Mouse (Mus musculus) hematopoietic stem cell, adult 5-6 weeks (primary cell): ENCODE measurements around the gene Josd1. TPM values are rescaled to one million over a fixed set of nuclear protein-coding genes. Genes with fewer than 3 reads are reported as not detected.

Experiments
- ATAC-seq, 2 experiments: fragments of 125-278 bp in 1 of 2; replicated peaks in 1 of 2; 2 replicates each; pipeline ENCODE4 v1.8.0; 2016 to 2017; ENCODE audit warnings: inconsistent platforms in 2 of 2, mild to moderate bottlenecking in 2 of 2, moderate number of reproducible peaks in 2 of 2, low read depth in 1 of 2, moderate TSS enrichment in 1 of 2; ENCODE audit not compliant: low FRiP score in 2 of 2, poor library complexity in 2 of 2, severe bottlenecking in 2 of 2, insufficient read depth in 1 of 2, low TSS enrichment in 1 of 2
- total RNA-seq: library from RNA; stranded (forward); fragments of 172-1452, 232-1000 nt; gene quantifications from 2 replicates; pipeline ENCODE4 v1.2.3, GENCODE M21; 2017

Josd1 gene
- total RNA-seq = 33.6 and 35.1 TPM in 2 replicates

DNA sequence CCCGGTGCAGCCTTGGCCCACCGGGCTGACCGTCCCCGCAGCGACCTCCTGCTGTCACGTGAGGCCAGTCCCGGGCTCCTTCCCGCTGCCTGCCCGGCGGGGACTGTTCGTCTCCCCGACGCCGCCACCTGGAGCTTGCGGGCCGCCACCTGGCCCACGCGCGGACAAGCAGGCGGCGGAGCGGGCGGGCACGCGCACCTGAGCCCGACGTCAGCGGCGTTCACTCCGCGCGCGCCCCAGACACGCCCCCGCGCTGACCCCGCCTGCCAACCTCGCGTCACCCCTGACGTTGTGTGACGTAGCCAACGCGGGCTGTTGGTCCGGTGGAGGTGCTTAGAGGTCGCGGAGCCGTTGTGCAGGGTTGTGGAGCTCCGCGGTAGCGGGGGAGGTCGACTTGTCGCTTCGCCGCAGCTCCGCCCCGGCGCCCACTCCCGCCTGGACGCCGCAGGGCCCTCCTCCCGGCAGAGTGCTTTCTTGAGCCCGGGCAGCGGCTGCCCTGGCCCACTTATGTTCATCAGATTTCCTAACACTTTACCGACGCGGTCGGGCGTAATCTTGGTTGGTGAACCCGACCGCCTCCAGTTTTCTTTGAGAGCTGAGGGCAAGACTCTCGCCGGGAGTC, at the start of gene Josd1:
Gene Josd1 (minus strand): TSS at position 274 of the 622 bp plus-strand sequence.
- ATAC-seq = peak; percentile 55 to 68

DNA sequence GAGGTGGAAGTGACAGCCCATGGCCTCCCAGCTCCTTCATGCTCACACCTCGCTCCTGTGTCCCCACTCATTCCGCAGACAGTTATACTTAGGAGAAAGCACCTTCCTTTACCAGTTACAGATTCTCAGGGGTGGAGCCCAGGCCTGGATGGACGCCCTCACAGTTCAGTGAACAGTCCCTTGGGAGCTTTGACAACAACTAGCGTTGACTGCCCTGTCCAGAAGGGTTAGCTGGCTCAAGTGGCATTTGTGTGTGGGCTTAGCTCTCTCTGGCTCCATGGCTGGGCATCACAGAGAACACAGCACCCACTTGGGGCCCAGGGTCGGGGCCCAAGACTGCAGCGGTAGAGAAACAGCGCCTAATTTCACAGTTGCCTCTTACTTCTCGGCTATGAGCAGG, 46.6 kb upstream of the Josd1 start:
- no peak for ATAC-seq

DNA sequence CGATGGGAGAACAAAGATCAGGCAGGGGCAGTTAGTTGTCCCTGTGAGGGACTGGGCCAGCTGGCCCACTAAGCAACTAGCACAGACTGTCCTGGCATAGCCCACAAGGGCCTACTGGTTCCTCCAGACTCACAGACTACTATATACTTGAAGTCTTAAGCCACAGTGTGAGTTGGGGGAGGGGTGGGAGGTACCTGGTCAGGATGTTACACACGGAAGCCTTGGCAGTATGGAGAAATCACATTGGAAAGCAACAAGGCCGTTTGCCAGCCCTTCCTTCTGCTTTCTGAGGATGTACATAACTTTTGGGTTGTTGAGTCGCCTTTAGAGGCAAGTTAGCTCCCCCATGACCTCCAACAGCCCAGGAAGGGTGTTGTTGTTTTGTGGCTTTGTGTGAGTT, 45.9 kb upstream of the Josd1 start:
- ATAC-seq = peak; percentile 60 to 72; a peak in 2 of 4 replicates

DNA sequence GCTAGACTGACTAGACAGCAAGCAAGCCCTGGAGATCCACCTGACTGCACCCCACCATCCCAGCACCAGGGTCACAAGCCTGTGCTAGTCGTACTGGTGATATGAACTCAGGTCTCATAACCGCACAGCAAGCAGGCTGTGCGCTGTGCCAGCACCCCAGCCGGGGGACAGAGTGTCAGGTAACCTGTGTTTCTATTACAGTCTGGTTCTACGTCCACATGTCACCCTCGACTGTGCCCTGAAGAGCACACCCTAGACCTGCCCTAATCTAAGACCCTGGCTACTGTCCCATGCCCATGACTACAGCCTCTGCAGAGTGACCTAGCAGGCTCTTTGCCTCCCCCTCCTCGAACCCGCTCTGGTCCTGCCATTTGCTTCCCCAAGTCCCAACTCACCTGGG, 45.5 kb upstream of the Josd1 start:
- ATAC-seq = no peak

DNA sequence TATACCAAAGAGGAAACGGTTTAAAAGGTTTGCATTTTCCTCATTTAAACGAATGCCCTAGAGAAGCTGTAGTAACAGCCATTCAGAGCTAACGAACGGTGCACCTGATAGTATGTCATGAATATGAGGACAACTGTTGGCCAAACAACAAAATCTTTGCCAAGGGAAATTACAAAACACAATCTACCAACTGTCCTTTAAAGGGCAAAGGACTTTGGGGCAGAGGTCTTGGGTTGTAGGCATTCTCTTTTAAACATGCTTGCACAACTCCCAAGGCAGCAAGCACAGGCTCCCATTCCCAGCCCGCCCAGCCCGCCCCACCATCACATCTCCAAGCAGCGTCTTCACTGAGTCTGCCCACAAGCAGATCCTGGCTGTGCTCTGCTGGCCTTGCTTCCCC, 43.8 kb upstream of the Josd1 start:
- ATAC-seq = no peak

DNA sequence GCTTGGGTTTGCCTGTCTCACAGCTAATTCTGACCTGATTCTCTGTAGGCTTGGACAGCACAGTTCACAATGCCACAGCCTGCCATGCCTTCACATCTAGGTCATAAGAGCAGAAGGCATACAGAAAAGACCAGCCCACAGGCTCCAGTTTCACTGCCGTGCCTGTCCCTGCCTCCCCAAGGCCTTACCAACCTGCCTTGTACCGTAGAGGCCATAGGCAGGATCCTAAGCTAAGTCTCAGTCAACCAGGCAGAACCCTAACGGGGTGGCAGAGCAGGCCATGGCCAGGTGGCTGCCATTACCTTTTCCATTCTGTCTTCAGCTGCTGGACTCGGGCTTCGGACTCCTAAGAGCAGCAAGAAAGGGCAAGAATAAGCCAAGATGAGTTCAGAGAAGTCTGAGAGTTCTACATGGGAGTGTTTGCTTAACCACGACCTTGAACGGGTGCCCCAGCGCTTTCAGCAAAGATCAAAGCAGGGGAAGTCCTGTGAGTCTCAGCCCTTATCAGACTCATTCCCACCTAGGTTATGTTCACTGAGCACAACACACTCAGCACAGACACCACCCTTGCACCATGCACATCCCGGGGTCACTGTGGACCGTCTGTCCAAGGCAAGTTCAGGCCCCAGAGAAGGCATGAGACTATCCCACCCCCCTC, 41.1 kb upstream of the Josd1 start:
- no peak for ATAC-seq

DNA sequence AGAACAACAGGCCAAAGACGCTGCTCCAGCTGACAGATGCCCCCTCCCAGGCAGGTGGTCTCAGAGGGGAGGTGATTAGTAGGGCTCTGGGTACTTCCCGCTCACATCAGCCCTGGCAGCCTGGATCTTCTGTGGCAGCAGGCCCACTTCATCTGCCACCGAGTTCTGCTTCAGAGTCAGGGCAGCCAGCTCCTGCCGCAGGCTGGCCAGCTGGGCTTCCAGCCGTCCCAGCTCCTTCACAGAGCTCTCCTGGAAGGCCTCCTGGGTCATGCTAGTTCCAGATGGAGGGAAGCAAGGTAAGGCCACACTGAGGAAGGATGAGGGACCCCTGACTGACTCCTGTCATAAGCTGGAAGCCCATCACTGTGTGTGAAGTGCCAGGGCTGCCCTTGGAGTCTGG, 40.6 kb upstream of the Josd1 start:
- ATAC-seq = no peak

DNA sequence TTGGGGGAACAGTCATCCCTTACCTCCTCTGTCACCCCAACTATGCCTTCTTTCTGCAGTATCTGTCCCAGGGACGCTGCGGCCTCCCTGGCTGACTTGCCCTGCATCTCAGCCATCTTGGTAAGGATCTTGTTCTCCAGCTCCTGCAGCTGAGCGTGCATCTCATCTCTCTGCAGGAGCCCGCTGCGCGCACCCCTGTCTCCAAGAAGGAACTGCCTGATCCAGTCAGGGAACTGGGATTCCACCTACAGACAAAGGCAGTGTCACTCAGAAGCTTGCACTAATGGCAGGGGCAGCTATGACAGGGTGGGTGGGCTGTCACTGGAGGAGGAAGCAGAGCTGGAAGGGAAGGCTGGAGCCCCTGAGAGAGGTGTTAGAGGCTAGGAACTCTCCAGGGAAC, 40.1 kb upstream of the Josd1 start:
- no peak for ATAC-seq

DNA sequence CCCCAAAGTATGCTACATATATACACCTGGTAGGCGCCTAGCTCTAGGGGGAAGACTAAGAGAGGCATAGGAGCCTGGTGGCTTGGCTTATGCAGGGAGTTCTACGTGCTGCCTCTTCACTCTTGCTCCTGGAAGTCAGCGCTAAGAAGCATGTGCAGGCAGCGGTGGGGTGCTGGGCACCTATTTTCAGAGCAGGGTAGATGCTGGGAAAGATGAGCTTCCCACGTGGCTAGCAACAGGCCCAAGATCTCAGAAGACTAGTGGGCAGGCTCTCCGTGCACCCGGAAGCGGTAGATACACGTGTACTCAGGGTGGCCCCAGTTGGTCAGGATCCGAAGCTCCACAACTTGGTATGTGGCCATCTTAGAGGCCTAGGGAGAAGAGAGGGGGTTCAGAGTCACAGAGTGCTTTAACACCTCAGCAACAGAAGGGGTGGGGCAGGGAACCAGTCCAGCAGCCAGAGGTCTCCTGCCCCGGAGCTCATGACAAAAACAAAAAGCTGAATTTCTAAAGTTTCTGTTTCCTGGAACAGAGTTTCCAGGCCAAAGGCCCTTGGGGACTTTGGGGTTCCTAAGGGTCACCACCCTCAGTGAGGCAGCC, 37.6 kb upstream of the Josd1 start:
- no peak for ATAC-seq

DNA sequence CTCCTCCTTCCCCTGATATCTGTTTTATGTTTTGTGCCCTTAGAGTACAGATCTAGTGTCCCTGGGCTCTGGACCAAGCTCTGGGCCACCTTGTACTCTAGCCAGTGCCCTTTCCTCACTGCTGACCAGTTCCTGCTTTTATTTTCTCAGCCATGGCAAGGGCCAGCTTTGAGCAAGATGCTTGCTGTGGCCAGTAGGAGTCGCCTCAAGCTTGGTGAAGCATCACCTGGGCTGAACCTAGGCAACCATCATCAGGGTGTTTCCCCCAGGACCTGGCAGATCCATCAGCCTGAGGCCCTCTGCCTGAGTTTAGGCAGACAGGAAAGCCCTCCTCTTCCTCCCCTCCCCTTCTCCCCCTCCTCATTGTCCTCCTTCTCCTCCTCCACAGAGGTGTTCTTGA, 35.7 kb upstream of the Josd1 start:
- ATAC-seq = peak; percentile 57 to 87

DNA sequence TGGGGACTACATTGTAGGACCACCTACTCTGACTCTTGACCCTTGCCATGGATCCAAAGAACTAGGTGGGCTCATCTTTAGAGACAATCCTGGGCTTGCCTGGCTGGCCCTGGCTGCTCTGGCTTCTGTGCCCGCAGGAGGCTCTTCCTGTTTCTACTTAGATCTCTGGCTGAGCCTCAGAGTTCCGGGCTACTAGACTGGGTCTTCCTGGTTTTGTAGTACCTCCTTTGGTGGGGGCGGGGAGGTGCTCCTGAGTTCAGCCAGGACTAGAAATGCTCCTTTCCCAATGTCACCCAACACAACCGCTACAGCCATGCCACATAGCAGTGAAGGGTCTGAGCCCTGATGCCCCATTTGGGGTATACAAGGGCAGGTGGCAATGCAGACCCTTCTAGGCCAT, 33.1 kb upstream of the Josd1 start:
- ATAC-seq = no peak

DNA sequence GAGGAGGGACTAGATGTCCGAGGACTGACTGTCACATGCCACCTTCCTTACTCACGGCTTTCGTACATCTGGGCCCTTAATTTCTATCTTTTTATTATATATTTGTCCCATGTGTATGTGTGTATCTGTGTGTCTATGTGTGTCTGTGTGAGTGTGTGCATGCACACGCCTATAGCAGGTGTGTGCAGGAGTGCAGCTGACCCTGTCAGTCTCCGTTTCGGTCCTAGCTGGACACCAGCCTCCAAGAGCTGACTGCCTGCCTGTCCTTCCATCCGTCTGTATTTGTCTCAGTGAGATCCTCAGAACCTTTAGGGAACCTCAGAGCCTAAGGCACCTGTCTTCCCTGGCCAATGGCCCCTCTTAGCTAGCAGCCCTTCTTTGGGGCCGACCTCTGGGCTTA, 32.5 kb upstream of the Josd1 start:
- no peak for ATAC-seq

DNA sequence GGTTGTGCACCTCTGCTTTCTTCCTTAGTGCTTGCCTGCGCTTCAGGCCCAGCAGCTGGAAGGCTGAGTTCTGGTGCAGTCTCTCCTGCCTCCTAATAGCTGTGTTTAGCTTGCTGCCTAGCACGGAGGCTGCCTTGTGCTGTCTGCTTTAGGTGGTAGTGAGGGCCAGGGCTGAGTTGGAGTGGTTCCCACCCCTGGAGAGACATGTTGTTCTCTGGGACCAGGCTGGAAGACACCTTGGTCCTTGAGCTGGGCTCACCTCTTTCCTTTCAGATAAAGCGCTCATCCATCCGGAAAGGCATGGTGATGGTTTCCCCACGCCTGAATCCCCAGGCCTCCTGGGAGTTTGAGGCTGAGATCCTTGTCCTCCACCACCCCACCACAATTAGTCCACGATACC, 29.0 kb upstream of the Josd1 start:
- ATAC-seq = no peak

DNA sequence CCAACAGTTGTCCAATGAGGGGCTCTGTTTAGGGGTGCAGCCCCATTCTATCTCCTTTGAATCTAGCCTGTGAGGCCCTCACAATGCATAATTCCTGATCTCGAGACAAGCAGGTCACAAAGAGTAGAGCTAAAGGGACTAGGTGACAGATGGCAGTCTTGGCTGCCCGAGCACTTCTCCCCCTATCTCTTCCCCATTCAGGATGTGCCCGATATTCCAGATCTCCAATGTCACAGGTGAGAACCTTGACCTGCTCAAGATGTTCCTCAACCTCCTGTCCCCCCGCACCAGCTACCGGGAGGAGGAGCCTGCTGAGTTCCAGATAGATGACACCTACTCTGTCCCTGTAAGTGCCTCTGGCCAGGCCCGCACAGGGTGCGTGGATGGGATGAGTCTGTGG, 27.9 kb upstream of the Josd1 start:
- ATAC-seq = no peak

DNA sequence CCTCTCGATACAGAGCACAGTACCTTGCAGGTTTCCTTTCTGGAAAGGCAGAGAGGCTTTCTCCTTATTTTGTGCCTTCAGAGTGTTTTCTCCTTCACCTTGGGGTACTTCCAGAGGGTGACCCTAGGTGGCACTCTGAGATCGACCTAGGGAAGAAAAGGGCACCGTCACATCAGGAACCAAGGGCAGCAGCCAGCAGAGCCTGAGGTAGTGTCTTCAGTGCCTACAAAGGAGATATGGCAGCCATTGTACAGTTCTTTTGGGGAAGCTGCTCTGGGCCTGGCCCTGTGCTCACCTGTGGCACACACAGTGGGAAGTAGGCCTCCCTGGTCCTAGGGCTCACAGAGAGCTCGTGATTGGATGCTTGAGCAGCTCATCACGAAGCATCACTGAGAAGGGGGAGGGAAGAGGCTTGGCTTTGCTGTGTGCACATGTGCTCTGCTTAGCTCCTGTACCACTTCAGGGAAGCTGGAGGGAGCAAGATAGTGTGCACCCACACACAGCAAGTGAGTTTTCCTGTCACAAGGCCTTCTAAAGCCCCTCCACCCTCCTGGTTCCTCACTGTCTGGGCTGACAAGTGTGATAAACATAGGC, 20.6 kb upstream of the Josd1 start:
- peak in 1 of 2 experiments; percentile 36; a peak in 1 of 4 replicates for ATAC-seq

DNA sequence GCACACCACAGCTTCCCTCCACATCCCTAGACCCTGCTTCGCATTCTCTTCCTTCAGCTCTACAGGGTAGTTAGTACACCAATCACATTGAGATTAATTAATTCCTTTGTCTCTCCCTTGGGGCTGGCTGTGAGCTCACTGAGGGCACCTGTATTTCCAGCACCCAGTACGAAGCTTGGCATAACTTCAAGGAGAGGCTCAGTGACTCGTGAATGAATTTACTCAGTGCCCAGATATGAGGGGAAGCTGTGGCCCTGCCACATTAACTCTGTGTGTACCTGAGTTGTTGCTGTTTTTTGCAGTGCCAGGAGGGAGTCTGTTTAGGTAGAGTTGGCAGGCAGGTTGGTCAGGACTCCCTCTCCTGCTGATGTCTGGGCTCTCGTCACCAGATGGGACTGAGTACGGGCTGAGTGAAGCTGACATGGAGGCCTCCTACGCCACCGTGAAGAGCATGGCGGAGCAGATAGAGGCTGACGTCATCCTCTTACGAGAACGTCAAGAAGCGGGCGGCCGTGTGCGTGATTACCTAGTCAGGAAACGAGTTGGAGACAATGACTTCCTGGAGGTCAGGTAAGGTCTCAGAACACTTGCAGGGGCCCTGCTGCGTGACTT, 19.0 kb upstream of the Josd1 start:
- ATAC-seq = no peak

DNA sequence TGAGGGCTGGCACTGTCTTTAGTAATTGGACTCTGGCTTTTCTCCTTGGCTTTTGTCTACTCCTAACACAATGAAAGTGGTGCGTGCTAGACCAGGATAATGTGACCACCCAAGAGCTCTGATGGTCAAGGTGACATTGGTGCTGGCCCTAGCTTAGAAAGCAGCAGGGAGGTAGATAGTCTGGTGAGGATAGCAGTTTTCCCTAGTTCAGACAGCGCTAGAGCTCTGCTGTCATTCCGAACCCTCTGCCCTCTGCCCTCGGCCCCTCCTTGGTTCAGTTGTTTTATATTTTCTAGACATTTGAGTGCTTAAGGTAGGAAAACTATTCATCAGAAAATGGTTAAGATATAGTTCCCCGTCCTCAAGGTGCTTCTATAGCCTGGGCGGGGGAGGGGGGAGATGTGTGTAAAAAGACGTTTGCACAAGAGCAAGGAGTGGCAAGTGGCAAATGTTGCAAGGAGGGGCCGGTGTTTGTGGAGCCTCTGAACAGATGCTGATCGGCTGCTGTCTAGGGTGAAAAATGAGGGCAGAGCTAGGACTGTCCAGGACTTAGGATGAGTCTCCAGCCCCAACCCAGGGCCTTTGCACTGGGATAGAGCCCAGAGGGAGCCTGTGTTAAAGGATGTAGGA, 10.0 kb upstream of the Josd1 start:
- no peak; a peak in 1 of 4 replicates for ATAC-seq

DNA sequence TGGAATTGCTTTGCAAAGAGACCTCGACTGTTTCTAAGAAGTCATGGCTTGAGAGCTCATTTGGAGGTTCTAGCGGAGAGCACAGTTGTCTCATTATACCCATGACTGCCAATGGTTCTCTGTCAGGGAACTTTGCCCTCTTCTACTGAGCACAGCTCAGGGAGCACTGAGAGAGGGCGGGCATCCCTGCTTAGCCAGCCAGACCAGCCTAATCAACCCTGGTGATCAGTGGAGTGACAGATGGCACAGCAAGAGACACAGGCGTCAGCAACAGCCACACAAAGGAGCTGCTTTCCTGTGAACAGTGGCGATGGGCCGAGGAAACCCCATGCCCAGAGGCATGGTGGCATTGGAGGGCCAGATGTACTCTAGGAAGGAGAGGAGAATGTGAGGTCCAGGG, 9.3 kb upstream of the Josd1 start:
- ATAC-seq = no peak
